Mouse (Mus musculus) bone marrow, adult 2 months (tissue): ENCODE measurements around the gene Tma7.

ENCODE experiments used
- CTCF ChIP-seq: fragments of 200-500 bp; IDR thresholded peaks from 2 replicates; pipeline ENCODE4 v1.5.1; 2011; ENCODE audit warnings: low read length, control low read depth; ENCODE audit not compliant: control insufficient read depth, insufficient read depth
- POLR2A ChIP-seq: fragments of 200-500 bp; IDR thresholded peaks from 2 replicates; pipeline ENCODE4 v1.6.1; 2011; ENCODE audit warnings: low read depth, mild to moderate bottlenecking, control low read depth, low read length, borderline replicate concordance; ENCODE audit not compliant: control insufficient read depth

DNA sequence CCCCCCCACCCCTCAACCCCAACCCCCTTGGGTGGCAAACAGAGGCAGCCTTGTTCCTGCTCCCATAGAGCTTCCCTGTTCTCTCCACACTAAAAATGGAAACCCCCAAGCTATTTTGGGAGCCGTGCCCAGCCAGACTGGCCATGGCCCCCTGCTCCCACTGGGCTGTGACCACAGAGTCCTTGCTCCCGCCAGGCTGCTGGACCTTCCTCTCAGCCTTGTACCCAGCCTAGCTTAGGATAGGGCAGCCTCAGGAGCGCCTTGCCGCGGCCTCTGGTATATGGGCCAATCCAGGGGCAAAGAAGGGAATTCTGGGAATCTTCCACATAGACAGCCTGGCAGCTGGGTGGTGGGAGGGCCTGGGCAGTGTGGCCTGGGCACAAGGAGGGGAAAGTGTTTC is 15.4 kb upstream of the Tma7 start:
- TF ChIP-seq CTCF: no peak
- TF ChIP-seq POLR2A: no peak
